Mouse (Mus musculus) bone marrow macrophage, adult 2 months (primary cell): ENCODE measurements around the gene Gm572.

Experiments used
- CTCF ChIP-seq: IDR thresholded peaks from 2 replicates; pipeline ENCODE4 v1.5.1; 2012; ENCODE audit warnings: low read depth, mild to moderate bottlenecking, low read length, moderate library complexity
- POLR2A ChIP-seq: IDR thresholded peaks from 2 replicates; pipeline ENCODE4 v1.6.1; 2012; ENCODE audit warnings: mild to moderate bottlenecking, low read depth, low read length, borderline replicate concordance

DNA sequence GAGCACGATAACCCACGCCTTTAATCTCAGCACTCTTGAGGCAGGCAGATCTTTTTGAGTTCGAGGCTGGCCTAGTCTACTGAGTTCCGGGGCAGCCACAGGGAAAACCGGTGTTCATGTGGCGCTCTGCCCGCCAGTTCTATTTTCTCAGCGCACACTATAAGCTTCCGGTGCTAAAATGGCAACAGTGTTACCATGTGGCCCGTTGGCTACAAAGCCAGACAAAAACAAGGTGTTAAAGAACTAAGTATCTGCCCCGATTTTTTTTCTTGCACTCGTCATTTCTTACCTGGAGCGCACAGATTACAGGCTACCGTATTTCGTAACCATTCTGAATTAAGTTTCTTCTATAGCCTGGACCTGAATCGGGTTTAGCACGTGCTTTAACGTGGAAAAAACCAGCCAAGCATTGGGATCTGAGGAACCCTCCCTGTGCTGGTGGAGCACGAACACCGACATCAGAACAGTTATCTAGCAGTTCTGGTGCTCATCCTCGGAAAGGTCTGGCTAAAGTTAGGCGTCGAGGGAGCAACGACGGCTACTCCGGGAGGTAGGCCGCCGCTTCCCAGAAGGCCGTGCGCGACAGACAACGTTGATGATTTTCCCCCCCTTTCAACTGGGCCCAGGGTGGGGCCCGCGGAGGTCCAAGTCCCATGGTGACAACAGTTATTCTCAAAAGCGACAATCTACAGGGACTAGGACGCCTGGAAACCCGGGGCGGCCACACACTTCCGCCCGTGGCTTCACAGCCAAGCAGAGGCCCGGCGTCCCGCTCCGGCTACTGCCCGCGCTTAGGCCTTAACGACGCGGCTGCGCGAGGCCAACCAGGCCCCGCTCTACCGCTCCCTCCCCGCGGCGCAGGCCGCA lies 17.1 kb upstream of the Gm572 start:
- TF ChIP-seq CTCF: no peak
- no peak for TF ChIP-seq POLR2A
